38 mouse cellular contexts compared by ENCODE assay signal in the genomic region with DNA sequence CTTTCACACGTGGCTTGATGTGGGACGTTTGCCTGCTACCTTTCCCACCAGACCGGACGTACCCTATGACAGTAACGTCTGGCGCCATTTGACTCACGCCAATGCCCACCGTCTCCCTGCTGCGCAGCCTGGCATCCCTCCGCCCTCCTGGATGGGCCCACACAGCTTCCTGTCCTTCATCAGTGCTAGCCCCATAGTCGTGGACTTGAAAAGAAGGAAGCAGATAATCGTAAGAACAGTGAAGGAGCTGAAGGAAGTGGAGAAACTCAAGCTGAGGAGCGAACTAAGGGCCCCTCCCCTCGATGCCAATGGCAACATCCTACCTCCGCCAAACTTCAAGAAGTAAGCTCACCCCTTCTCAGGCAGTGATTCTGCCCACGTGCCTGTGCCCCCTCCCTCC. TPM values are rescaled to one million over a fixed set of nuclear protein-coding genes. Genes with fewer than 3 reads are reported as not detected.
"Had no signal": no experiment of that assay in that cellular context is flagged by ENCODE, and none has a peak within 500 bp of the region (broad histone marks: within the 10 kb centered on the region; RNA-seq: fewer than 3 reads in every experiment).

No protein-coding gene starts in this region.

- H3K4me1 ChIP-seq: limb, embryonic 13.5 days; liver, embryonic 12.5 days had no signal

- DNase-seq: gastrocnemius, adult 2 months; gastrocnemius, postnatal 10 days; gastrocnemius, postnatal 25 days; heart, adult 11 months; heart, adult 2 months; heart, postnatal 14 days; heart, postnatal 36 days; kidney, adult 11 months; kidney, adult 2 months; kidney, adult 9 months; kidney, postnatal 25 days; kidney, postnatal 4 days; left cerebral cortex, postnatal 4 days had no signal

- ATAC-seq: hindbrain, postnatal 0 days; intestine, embryonic 16.5 days; liver, embryonic 12.5 days had no signal

- H3K4me3 ChIP-seq: gastrocnemius, adult 2 months; heart, adult 2 months; heart, embryonic 13.5 days; heart, embryonic 15.5 days; hindbrain, embryonic 13.5 days; hindbrain, embryonic 15.5 days; kidney, embryonic 15.5 days; layer of hippocampus, adult 2 months; left cerebral cortex, adult 2 months; limb, embryonic 13.5 days; limb, embryonic 15.5 days; liver, embryonic 12.5 days had no signal

- H3K27ac ChIP-seq: gastrocnemius, adult 2 months; heart, adult 2 months; heart, embryonic 13.5 days; heart, embryonic 15.5 days; hindbrain, embryonic 13.5 days; hindbrain, embryonic 15.5 days; hindbrain, postnatal 0 days; kidney, embryonic 15.5 days; kidney, postnatal 0 days; layer of hippocampus, adult 2 months; left cerebral cortex, adult 2 months; limb, embryonic 13.5 days; limb, embryonic 15.5 days; liver, embryonic 12.5 days had no signal

RNA-seq across cellular contexts. Expression of gene Gm44596, which starts 4.3 kb away (rescaled TPM):
- total RNA-seq: gastrocnemius, adult 2 months; gastrocnemius, postnatal 10 days; gastrocnemius, postnatal 25 days; gastrocnemius, postnatal 4 days; heart, adult 2 months; heart, postnatal 14 days; heart, postnatal 36 days; hematopoietic stem cell, adult 5-6 weeks; hindbrain, postnatal 0 days; layer of hippocampus, adult 2 months; layer of hippocampus, postnatal 25 days; left cerebral cortex, adult 2 months; left cerebral cortex, postnatal 14 days; left cerebral cortex, postnatal 4 days; liver, adult 2 months had no signal
- polyA plus RNA-seq: frontal cortex, adult 2 months; heart, adult 2 months; heart, embryonic 11.5 days; heart, embryonic 13.5 days; heart, embryonic 15.5 days; heart, postnatal 0 days; hindbrain, embryonic 11.5 days; hindbrain, embryonic 13.5 days; hindbrain, embryonic 15.5 days; hindbrain, postnatal 0 days; intestine, embryonic 14.5 days; intestine, embryonic 16.5 days; kidney, adult 2 months; kidney, embryonic 15.5 days; kidney, postnatal 0 days; limb, embryonic 11.5 days; limb, embryonic 13.5 days; limb, embryonic 15.5 days; liver, adult 2 months; liver, embryonic 12.5 days had no signal

RNA-seq across cellular contexts. Expression of gene Tex52, which starts 4.4 kb away (rescaled TPM):
- total RNA-seq: gastrocnemius, adult 2 months; gastrocnemius, postnatal 25 days; heart, adult 2 months; heart, postnatal 14 days; heart, postnatal 36 days; hematopoietic stem cell, adult 5-6 weeks; layer of hippocampus, postnatal 10 days; liver, adult 2 months had no signal
- polyA plus RNA-seq: heart, postnatal 0 days; intestine, embryonic 14.5 days; intestine, embryonic 16.5 days; kidney, adult 2 months; kidney, postnatal 0 days; liver, adult 2 months; liver, embryonic 12.5 days had no signal

RNA-seq across cellular contexts. Expression of gene Foxm1, which starts 16.9 kb away (rescaled TPM):
- total RNA-seq: liver, adult 2 months had no signal

RNA-seq across cellular contexts. Expression of gene Nrip2, which starts 19.5 kb away (rescaled TPM):
- total RNA-seq: hematopoietic stem cell, adult 5-6 weeks had no signal
- polyA plus RNA-seq: liver, adult 2 months had no signal
